Mouse (Mus musculus): ENCODE results near the gene Dnase2b. TPM values are rescaled to one million over a fixed set of nuclear protein-coding genes. Genes with fewer than 3 reads are reported as not detected.

Dnase2b gene
- total and polyA plus RNA-seq, 2 experiments from 2014 or later, result not detected

DNA sequence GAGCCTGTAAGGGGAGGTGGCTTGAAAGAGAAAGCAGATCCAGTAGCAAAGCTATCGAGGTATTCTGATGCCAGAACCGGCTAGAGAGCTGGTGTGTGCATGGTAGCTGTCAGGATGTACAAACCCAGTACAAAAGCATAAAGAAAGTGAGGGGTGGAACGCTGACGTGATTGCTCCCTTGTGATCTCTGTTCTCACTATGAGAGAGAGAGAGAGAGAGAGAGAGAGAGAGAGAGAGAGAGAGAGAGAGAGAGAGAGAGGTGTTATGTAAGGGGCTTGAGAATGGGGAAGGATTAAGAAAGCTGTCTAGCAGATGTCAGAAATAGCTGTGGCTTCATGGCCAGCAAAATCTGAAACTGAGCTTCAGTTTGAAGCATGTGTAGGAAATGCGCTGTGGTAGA is 31.5 kb downstream of the Dnase2b start:
- Histone ChIP-seq H3K27ac (ENCODE audit: low read depth) (no peak overlapping the region), H3K4me2 (ENCODE audit: low read depth, low read length) (peak overlapping the region; percentile 44), H3K9ac (replicated peaks; ENCODE audit: low read depth, low read length) (no peak overlapping the region), H3K4me3 (ENCODE audit: low read depth, low read length) (0 out of 2 replicates have a peak overlapping the region, but pooled peaks have one; percentile 7), H3K27me3 (ENCODE audit: control insufficient read depth, insufficient read depth, low read length) (no peaks in the 10 kb centered on the region), H3K36me3 (replicated peaks; ENCODE audit: control insufficient read depth, insufficient read depth, low read length) (no peaks in the 10 kb centered on the region), H3K9me3 (replicated peaks; ENCODE audit: control insufficient read depth, low read length) (no peaks in the 10 kb centered on the region), H3K4me1 (ENCODE audit: control insufficient read depth, insufficient read depth) (no peaks in the 10 kb centered on the region)
- 38% methylated on average over 5 of the region's 5 CpGs for WGBS
- no peak for ATAC-seq (ENCODE audit: insufficient read depth, low read depth)
- DNase-seq (ENCODE audit: low spot score), result no peak
- TF ChIP-seq EP300 (IDR thresholded peaks at IDR 0.05; ENCODE audit: low read depth), result no peak
- TF ChIP-seq CTCF (IDR thresholded peaks at IDR 0.05; ENCODE audit: low read depth), result no peak

DNA sequence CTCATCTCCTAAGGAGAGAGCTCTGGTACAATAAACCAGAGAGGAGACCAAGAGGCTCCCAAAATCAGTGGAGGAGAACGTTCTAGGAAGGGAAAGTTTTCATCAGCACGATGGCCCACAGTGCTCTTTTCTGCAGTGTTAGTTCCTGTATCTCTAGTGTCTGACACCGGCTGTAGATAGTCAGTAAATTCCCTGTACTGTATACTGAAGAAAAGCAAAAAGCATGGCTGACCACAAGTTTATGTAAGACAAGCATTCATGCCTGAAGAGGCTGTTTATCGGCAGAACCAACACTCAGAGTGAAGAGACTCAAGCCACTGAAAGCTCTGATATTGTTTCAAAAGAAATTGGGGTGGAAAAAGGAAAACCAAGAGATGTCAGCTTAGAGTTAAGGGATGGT is 31.9 kb downstream of the Dnase2b start:
- no peak for DNase-seq (ENCODE audit: low spot score)
- Histone ChIP-seq H3K4me2 (ENCODE audit: low read depth, low read length) (peak overlapping the region; percentile 44), H3K4me3 (ENCODE audit: low read depth, low read length) (0 out of 2 replicates have a peak overlapping the region, but pooled peaks have one; percentile 7), H3K36me3 (replicated peaks; ENCODE audit: control insufficient read depth, insufficient read depth, low read length) (no peaks in the 10 kb centered on the region), H3K9ac (replicated peaks; ENCODE audit: low read depth, low read length) (no peak overlapping the region), H3K9me3 (replicated peaks; ENCODE audit: control insufficient read depth, low read length) (no peaks in the 10 kb centered on the region), H3K4me1 (ENCODE audit: control insufficient read depth, insufficient read depth) (no peaks in the 10 kb centered on the region), H3K27ac (ENCODE audit: low read depth) (no peak overlapping the region), H3K27me3 (ENCODE audit: control insufficient read depth, insufficient read depth, low read length) (no peaks in the 10 kb centered on the region)
- no peak for ATAC-seq (ENCODE audit: insufficient read depth, low read depth)
- 45% methylated on average over 4 of the region's 4 CpGs for WGBS
- TF ChIP-seq CTCF (IDR thresholded peaks at IDR 0.05; ENCODE audit: low read depth) (no peak), EP300 (IDR thresholded peaks at IDR 0.05; ENCODE audit: low read depth) (no peak)

DNA sequence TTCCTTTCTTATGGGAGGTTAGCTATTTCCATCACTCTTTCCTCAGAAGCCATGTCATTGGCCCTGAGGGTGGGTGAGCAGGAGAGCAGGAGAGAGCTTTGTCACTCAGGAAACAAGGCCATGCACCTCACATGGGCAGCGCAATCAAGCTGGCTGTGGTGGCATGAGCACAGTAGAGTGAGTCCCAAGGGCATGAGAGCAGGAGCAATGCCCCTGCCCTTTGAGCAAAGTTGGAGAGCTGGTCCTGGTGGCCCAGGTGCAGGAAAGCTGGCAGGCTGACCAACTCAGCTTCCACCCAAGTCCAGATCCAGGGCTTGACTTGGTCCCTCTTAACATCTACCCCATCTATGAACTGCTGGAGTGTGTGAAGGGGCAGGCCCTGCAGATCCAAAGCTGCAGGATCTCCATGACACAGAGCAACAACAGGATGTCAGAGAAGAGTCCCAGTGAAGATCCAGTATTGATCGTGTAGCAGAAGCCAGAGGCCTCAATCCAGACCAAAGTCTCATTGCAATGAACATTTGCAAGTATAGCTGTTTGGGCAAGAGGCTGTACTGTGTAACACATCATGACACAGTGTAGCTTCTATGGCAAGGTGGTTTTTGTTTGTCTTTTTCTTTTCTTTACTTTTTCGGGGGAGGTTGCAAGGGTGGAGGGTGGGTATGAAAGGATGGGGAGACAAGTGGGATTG is 35.2 kb downstream of the Dnase2b start:
- TF ChIP-seq EP300 (IDR thresholded peaks at IDR 0.05; ENCODE audit: low read depth) (no peak), CTCF (IDR thresholded peaks at IDR 0.05; ENCODE audit: low read depth) (no peak)
- Histone ChIP-seq H3K4me2 (ENCODE audit: low read depth, low read length) (no peak overlapping the region), H3K4me1 (ENCODE audit: control insufficient read depth, insufficient read depth) (no peaks in the 10 kb centered on the region), H3K9ac (replicated peaks; ENCODE audit: low read depth, low read length) (no peak overlapping the region), H3K27ac (ENCODE audit: low read depth) (no peak overlapping the region), H3K9me3 (replicated peaks; ENCODE audit: control insufficient read depth, low read length) (no peaks in the 10 kb centered on the region), H3K36me3 (replicated peaks; ENCODE audit: control insufficient read depth, insufficient read depth, low read length) (no peaks in the 10 kb centered on the region), H3K4me3 (ENCODE audit: low read depth, low read length) (no peak overlapping the region), H3K27me3 (ENCODE audit: control insufficient read depth, insufficient read depth, low read length) (no peaks in the 10 kb centered on the region)
- ATAC-seq (ENCODE audit: insufficient read depth, low read depth) (no peak), DNase-seq (ENCODE audit: low spot score) (no peak)
- WGBS, result 83% methylated on average over 3 of the region's 3 CpGs

DNA sequence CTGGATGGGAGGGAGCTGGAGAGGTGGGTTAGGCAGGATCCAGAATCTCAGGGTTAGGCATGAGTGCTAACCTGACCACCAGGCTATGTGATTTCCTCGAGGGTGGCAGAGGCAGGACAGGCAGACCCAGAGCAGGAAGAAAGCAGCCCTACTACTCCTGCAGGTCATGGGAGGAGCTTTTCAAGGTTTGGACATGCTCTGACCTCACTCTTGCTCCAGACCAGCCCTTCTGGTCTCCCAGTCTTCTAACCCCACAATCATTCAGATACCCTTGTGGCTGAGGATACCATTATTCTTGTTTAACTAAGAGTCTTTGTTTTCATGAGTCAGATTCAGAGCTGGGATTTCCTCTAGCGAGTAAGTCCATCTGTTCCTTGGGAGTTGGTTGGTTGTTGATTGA is 37.8 kb downstream of the Dnase2b start:
- Histone ChIP-seq H3K4me1 (ENCODE audit: control insufficient read depth, insufficient read depth) (no peaks in the 10 kb centered on the region), H3K36me3 (replicated peaks; ENCODE audit: control insufficient read depth, insufficient read depth, low read length) (no peaks in the 10 kb centered on the region), H3K4me3 (ENCODE audit: low read depth, low read length) (no peak overlapping the region), H3K9ac (replicated peaks; ENCODE audit: low read depth, low read length) (no peak overlapping the region), H3K9me3 (replicated peaks; ENCODE audit: control insufficient read depth, low read length) (no peaks in the 10 kb centered on the region), H3K4me2 (ENCODE audit: low read depth, low read length) (no peak overlapping the region), H3K27ac (ENCODE audit: low read depth) (no peak overlapping the region), H3K27me3 (ENCODE audit: control insufficient read depth, insufficient read depth, low read length) (no peaks in the 10 kb centered on the region)
- DNase-seq (ENCODE audit: low spot score), result no peak
- TF ChIP-seq EP300 (IDR thresholded peaks at IDR 0.05; ENCODE audit: low read depth) (no peak), CTCF (IDR thresholded peaks at IDR 0.05; ENCODE audit: low read depth) (no peak)
- ATAC-seq (ENCODE audit: insufficient read depth, low read depth), result no peak
- 54% methylated on average over 2 of the region's 2 CpGs for WGBS

DNA sequence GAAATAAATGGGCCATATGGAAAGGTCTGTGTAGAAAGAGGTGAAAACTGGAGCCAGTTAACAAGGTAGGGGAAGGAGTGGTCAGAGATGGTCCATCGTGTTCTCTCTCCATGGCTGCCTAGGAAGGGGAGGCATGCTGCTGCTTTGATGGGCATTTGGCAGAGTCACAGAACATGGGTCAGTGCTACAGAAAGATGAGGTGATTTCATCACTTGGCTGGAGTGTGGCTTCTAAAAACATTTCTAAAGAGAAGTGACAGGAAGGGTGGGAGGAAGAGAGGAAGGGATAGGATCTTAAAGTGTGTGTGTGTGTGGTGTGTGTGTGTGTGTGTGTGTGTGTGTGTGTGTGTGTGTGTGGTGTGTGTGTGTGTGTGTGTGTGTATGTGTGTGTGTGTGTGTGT is 44.1 kb downstream of the Dnase2b start:
- Histone ChIP-seq H3K36me3 (replicated peaks; ENCODE audit: control insufficient read depth, insufficient read depth, low read length) (no peaks in the 10 kb centered on the region), H3K4me1 (ENCODE audit: control insufficient read depth, insufficient read depth) (no peaks in the 10 kb centered on the region), H3K9ac (replicated peaks; ENCODE audit: low read depth, low read length) (no peak overlapping the region), H3K27ac (ENCODE audit: low read depth) (no peak overlapping the region), H3K27me3 (ENCODE audit: control insufficient read depth, insufficient read depth, low read length) (no peaks in the 10 kb centered on the region), H3K4me2 (ENCODE audit: low read depth, low read length) (no peak overlapping the region), H3K4me3 (ENCODE audit: low read depth, low read length) (no peak overlapping the region), H3K9me3 (replicated peaks; ENCODE audit: control insufficient read depth, low read length) (no peaks in the 10 kb centered on the region)
- DNase-seq (ENCODE audit: low spot score) (no peak), ATAC-seq (ENCODE audit: insufficient read depth, low read depth) (no peak)
- 60% methylated on average over 1 of the region's 1 CpGs for WGBS
- TF ChIP-seq CTCF (IDR thresholded peaks at IDR 0.05; ENCODE audit: low read depth) (no peak), EP300 (IDR thresholded peaks at IDR 0.05; ENCODE audit: low read depth) (no peak)

DNA sequence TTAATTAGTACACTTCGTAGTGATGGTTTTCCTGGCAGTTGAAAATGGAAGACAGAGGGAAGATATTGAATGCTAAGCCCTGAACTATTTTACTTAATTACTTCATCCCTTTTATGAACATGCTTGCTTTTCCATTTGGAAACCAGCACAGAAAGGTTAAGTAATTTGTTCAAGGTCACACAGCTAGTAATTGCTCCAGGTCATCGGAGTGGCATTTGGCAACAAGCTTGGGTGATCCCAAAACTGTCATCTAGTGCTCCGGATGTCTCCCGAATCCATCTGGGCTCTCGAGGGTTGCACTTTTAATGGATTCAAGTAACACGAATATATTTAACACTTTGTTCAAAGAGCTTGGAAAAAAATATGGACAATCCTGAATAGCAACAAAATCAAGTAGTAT is 44.5 kb downstream of the Dnase2b start:
- 89% methylated on average over 6 of the region's 6 CpGs for WGBS
- DNase-seq (ENCODE audit: low spot score), result no peak
- no peak overlapping the region for H3K4me3 ChIP-seq (ENCODE audit: low read depth, low read length)
- H3K27ac ChIP-seq (ENCODE audit: low read depth), result no peak overlapping the region
- H3K27me3 ChIP-seq (ENCODE audit: control insufficient read depth, insufficient read depth, low read length), result no peaks in the 10 kb centered on the region
- H3K36me3 ChIP-seq (replicated peaks; ENCODE audit: control insufficient read depth, insufficient read depth, low read length), result no peaks in the 10 kb centered on the region
- H3K4me1 ChIP-seq (ENCODE audit: control insufficient read depth, insufficient read depth), result no peaks in the 10 kb centered on the region
- H3K9me3 ChIP-seq (replicated peaks; ENCODE audit: control insufficient read depth, low read length), result no peaks in the 10 kb centered on the region
- TF ChIP-seq CTCF (IDR thresholded peaks at IDR 0.05; ENCODE audit: low read depth), result no peak
- TF ChIP-seq EP300 (IDR thresholded peaks at IDR 0.05; ENCODE audit: low read depth), result no peak
- no peak for ATAC-seq (ENCODE audit: insufficient read depth, low read depth)
- H3K4me2 ChIP-seq (ENCODE audit: low read depth, low read length), result no peak overlapping the region
- H3K9ac ChIP-seq (replicated peaks; ENCODE audit: low read depth, low read length), result no peak overlapping the region

All from heart, postnatal 0 days (tissue).